Mouse (Mus musculus) gastrocnemius, postnatal 25 days (tissue): ENCODE measurements around the gene Zbtb20. TPM values are rescaled to one million over a fixed set of nuclear protein-coding genes. Genes with fewer than 3 reads are reported as not detected.

ENCODE experiments used
- DNase-seq: peaks from one replicate; pipeline ENCODE4 v3.0.0; 2022
- total RNA-seq, 2 experiments: library from RNA; stranded (reverse); gene quantifications; 1 replicate in 1 of 2; 2 replicates in 1 of 2; pipeline ENCODE4 v1.2.3; 2021

The Zbtb20 gene
- total RNA-seq, 2 experiments from 2014 or later, result 86.5 to 93.4 TPM

DNA sequence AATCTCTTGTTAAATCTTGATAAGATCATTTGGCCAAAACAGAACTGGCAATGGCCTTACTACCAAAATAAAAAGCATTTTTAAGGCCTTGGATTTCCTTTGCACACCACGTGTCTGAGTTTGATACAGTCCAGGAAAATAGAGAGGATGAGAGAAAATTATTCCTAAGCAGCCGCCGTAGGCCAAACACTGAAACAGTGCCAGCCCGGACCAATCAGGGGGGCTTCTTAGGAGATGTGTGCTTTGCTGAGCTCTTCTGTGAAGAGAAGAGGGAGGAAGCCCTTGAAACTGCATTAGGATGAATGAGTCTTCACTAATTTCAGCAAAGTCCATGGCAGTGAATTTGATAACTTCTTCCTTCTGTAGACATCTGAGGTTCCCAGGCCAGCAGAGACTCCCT, 635.9 kb downstream of the Zbtb20 start:
- no peak for DNase-seq

DNA sequence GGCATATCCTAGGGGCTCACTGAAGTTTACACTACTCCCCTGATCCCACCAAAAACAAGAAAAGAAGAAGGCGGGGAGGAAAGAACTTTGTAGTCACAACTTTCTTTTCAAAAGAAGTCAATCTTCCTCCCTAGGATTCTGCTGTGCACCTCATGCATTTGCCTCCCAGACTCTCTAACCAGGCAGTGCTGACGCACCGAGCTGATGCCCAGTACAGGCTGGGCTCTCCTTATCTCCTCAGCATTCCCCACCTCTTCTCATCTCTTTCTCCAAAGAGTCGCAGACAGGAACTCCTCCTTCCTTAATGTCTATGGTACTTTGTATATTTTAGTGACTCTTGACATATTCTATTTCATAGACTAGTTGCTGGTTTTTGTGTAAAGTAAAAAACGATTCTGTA, 638.3 kb downstream of the Zbtb20 start:
- DNase-seq, result no peak

DNA sequence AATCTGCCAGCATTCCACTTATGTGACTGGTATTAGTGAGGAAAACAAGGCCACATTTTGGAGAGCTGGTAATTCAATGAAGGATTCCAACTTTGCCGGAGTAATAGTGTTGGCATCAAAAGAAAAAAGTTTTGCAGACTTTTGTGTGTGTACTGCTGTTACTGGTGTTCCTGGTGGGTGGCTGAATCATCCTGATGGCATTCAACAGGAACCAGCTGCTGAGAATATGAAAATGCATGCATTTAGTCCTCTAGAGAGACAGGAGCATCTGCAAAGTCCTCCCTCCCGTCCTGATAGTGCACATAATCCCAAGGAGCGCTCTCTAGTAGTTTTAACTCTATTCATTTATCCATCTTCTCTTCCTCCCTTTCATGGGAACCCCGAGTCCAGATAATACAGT, 639.9 kb downstream of the Zbtb20 start:
- DNase-seq, result no peak

DNA sequence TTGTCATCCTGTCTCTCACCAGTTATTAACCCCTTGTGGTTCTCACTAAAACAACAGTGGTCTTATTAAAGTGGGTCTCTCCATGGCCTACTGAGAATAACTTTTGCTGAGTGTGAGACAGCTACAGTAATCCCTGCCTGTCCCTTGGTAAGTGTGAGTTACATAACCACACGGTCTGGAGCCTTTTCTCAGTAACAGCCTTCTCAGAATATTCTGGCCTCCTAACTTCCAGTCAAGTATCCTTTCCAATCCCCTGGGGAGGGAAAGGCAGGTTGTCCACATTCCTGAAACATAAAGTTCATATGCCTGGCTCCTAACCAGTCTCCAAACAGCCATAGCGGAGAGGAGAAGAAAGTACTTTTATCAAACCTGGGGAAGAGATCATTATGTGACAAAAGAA, 644.6 kb downstream of the Zbtb20 start:
- no peak for DNase-seq

DNA sequence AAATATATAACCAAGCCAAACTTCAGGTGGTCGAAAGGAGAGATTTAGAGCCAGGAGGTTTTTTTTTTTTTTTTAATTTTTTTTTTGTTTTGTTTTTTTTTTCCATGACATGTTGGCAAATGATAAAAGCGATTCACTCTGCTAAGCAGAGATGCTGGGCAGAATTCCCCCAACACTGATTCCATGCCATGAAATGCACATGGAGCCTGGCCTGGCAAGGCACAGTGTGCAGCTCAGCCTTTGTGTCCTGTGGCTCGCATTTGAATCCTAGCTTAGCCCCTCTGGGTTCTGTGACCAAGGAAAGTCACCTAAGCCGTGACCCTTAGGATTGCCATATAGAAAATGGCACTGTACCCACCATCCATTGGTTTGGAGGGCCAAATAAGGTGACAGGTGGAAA, 646.8 kb downstream of the Zbtb20 start:
- DNase-seq, result no peak

DNA sequence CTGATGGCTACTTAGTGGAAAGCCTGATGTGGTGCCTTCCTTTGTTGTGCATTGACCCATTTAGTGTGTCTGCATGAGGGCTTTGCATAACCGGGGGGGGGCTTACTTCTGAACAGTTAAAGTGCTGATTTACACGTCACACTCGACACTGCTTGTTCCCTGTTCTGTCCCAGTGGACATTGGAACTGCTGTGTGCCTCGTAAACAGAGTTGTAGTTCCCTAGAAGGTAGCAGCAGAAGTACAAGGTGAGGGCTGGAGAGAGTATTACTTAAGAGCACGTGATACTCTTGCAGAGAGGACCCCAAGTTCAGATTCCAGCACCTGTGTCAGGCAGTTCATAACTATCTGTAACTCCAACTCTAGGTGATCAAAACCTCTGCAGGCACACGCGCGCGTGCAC, 648.5 kb downstream of the Zbtb20 start:
- no peak for DNase-seq

DNA sequence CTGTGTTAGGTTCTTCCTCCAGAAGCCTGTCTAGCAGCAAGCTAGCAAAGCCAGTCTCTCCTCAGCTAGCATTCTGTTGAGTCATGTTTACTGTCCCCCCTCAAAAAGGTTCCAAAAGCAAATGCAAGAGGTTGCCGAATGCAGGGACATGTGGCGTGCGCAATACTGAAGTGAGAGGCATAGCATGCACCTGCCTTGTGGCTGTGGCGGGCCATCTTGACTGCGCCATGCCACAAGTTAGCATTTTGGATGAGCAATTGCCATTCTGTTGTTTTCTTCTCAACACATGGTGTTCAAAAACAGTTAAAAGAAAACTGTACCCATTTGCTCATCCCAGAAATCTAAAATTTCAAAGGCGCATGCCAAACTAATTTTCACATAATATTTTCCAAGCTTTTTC, 649.9 kb downstream of the Zbtb20 start:
- no peak for DNase-seq

DNA sequence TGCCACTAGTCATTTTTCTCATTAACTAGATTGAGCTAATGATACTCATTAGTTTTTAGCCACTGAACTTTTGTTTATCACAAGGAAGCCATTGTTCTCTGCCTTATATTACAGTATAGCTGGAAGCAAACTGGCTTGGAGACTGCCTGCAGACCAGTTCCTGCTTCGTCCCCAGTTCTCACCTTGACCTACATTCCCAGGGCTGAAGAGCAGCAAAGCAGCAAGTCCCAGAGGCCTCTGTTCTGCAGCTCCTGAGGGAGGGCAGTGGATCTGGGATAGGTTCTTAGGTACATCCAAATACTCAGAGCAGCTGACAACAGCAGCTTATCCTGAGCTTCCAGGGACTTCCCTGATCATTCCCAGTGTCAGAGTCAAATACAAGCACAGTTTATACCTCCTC, 652.6 kb downstream of the Zbtb20 start:
- DNase-seq, result no peak

DNA sequence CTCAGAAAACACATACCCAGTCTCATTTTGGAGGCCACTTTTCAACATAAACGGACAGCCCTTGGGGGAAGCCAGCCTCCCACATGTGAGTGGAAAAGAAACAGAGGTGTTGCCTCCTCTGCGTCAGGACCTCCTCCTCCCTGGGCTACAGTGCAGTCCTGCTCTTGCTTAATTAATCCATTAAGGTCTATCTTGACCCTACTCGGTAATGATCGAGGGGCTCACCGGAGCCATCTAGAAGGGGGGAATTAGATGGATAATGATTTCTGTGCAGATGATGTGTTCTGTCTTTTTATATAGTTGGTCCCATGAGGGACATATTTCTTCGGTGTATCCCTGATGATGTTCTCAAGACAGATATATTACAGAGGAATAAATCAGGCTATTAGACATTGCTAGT, 655.6 kb downstream of the Zbtb20 start:
- no peak for DNase-seq

DNA sequence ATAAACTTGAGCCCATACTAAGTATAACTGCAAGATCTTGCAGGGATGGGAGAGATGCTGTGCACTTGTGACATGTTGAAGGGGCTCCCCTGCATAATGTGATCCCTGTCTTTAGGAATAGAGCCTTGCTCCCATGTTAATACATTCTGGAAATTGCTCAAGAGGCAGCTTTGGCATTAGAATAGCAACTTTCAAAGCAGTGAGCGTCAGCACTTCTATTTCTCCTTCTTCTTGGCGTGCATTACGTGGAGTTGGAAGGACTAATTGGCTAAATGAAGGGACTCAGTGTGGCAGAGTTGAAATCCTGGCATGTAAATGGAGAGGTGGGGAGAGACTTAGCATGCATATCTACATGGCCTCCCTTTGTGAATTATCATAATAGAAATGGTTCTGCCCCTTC, 658.4 kb downstream of the Zbtb20 start:
- no peak for DNase-seq

DNA sequence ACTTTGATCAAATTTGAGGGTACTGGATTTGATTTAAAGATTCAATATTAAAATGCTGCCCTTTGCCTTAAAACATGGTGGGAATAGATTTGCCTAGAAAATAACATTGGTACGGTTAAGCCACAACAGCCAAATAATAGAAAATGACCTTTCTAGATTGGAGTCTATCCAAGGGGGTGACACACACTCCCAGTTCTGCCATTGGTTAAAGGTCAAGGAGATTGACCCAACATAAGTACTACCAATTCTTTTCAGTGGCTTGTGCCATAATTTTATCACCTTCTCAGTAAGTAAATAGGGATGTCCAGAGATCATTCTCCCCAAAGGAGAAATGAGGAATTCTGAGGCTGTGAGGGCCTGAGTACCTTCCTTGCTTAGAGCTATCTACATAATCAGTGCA, 660.2 kb downstream of the Zbtb20 start:
- no peak for DNase-seq

DNA sequence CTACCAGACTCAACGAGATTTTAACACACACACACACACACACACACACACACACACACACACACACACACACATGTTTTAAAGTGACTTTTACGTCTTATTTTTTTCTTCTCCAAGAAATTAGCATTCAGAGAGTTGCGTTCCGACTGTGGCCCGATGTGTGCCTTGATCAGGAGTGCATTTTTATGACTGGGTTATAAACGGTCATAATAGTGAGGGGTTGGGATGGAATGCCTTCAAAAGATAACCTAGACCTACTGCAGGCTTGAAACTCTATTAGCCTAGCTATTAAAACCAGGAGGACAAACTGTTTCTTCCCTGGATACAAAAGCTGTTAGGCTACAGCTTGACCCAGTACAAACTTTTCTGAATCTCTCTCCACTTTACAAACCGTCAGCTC, 661.5 kb downstream of the Zbtb20 start:
- DNase-seq, result no peak

DNA sequence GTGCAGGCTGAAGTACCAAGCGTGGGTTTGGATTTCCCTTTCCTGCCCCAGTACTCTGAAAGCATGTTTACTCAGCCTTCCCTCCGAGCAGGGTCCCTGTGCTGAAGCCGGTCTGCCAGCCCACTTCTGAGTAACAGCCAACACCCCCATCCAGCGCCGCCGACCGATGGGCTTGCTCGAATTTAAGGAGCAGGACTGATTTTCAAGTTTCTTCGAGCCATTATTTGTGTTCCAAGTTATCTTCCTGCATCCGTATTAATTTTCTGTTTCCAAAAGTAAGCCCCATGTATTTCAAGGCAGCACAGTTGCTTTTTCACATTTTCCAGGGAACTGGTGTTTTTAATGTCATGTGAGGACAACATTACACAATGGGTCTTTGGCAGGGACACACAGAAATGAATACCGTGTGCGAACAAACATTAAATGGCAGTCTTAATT, 664.0 kb downstream of the Zbtb20 start:
- DNase-seq, result peak; percentile 33

DNA sequence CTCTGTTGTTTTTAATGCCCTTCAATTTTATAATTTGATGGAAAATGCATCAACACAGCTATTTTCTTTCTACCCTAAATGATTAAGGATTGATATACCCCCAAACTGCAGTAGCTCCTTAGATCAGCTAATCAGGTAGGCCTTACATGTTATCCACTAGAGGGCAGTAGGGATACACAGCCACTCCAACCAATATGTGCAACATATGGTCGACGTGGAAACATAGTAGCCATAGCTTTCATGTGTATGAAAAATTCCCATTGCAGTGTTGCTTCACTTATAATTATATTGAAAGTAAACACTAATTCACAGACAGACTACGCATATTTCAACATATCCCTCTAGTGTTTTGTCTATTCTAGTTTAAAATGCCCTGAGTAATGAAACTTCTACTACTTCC, 664.4 kb downstream of the Zbtb20 start:
- DNase-seq, result no peak

DNA sequence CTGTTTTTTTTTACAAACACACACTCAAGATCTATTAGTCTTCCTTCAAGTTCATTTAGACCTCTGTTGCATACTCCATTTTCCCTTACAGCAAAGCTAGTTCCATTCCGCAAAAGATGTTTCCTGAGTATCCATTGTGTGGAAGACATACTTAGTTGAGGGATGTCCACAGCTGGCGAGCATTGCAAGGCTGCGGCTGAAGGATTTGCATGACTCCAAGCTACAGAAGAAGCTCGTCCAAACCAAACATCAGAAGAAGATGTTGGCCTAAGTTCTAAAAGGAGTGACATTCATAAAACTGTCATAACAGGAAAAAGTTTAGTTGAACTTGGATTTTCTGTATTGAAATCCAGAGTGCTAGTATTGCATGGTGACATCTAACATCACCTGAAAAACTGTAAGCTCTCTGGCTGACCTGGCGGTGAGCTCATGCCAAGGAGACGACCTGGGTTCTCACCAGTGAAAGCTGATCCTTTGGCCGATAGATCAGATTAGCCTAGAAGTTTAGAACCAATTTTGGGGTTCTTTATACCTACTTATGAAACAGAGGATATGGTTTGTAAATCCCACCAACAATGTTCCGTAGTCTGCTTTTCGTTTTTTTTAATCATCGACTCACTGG, 665.0 kb downstream of the Zbtb20 start:
- no peak for DNase-seq

DNA sequence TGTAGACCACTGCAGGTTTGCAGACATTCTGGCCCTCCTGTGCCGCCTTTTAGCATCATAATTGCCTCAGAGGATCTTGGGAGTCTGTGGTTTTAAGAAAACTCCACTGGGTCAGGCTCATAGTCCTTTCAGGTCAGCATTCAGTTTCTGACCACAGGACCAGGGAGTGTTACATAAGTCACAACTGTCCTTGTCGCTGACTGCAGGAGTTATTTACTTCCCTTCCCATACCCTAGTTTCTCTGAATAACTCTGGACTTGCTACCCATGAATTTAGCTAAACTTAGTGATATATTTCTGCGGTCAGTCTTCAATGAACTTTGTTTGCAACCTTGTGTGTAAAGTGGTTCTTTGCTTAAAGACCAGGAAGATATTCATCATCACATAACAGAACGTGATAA, 669.6 kb downstream of the Zbtb20 start:
- DNase-seq, result no peak

DNA sequence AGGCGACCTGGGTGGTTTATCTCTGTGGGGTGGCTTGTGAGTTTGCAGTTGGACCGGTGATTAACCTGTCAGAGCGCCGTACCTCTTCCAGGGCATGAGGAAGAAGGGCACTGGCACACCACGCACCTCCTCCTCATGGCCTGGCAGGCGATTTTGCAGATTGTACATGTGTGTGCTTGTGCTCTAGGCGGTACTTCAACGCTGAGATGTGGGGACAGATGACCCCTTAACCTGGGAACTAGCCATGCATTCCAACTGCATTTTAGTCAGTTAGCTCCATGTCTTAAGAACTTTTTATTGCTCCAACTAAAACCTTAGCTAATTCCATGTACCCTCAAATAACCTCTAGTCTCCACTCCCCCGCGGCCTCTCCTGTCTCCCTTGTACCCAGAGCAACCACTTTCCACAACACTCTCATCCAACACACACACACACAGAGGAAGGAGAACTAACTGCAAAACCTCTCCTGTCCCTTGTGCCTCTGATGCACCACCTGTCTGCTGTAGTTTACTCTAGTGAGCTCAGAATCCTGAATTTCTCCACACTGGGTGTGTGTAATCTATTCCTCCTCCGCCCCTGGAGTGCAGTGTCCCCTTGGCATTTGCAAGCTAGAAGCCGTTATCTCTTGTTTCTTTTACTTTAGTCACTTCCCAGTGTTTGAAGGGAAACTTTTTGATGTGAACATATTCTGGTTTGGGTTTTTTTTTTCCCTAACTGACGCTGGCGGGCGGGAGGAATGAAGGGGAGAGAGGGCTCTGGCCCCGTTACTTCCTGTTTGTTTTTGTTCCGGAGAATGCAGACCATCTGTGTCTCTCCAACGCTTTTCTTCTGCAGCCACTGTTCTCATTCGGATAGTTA, 671.9 kb downstream of the Zbtb20 start:
- no peak for DNase-seq

DNA sequence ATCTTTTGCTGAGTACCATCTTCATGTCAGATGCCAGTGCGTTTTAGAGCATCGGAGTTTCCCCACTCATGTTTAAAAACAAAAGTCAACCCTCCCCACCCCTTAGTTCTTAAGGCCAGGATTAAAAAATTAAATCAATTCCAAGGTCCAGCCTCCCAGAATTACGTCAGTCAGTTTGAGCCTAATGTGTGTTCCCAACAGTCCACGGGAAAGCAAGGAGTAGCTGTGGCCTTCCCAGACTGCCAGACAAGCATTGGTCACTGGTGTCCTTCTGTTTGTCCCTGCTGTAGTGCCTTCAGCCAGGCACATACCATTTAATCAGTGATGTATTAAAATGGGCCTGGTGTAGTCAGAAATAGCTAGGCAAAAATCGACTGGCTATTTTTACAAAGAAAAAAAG, 673.1 kb downstream of the Zbtb20 start:
- no peak for DNase-seq

DNA sequence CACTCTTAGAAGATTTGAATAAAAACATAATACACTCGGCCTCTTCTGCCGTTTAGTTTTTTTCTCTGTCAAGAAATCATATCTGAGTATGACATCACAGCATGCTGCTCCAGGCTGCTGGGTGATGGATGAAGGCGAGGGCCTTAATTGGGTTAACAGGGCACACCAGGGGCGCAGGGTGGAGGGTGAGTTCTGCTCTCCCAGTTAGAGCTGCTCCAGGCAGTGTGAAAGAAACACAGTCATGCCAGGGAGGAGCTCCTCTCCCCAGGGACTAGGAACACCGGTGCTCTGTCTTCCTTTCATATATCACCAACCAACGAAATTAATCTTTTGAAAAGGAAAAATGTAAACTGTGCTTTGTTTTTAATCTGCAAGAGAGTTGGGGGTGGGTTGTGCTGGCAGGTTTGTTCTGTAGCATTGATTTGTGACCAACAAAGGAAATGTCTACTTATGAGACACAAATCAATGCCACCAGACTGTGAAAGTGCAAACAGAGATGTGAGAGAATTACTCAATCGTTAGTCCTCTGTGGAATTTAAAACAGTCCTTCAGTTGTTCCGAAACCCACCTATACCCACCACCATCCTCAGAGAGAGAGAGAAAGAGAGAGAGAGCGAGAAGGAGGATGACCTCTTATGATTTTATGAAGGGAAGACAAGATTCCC, 673.9 kb downstream of the Zbtb20 start:
- no peak for DNase-seq

DNA sequence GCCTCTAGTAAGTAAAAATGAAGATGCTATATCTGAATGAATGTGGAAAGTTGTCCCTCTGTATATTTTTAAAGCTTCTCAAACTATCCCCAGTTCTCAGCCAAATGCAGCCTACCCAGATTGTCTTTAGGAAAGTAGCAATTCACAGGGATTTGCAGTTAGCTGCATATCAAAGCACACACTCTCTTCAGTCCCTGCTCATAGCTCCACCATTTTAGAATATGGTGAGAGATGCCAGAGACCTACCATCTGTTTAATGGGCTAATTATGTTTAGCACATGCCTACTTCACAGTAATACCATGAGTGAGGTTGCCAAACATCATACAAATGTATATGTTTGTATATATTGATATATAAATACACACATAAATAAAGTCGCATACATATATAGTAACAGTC, 676.8 kb downstream of the Zbtb20 start:
- no peak for DNase-seq

DNA sequence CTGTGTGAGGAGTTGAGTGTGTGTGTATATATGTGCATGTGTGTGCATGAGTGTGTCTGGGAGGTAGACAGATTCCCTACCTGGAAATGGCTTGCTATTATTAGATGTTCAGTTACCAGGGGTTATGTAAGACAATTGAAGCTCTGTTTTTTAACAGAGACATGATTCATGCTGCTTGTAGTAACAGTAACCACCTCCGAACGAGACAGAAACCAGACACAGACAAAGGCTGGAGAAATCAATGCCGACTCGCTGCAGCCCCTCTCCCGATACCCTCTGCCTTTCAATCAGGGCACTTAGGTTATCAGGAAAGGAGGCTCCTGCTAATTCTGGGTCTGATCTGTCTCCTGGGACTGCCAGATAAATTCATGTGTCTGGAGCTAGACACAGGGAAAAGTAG, 681.7 kb downstream of the Zbtb20 start:
- DNase-seq, result no peak

DNA sequence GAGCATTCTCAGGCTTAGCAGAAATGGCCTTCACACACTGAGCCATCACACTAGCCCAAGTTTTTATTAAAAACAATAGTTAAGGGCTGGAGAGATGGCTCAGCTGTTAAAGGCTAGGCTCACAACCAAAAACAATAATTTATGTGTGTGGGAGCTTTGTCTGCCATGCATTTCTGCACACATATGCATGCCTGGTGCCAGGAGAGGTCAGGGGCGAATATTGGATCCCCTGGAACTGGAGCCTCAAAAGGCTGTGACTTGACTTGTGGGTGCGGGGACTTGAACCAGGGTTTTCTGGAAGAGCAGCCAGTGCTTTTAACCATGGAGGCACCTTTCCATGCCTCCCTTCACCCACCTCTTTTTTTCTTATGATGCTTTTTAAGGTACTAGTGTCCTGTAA, 685.6 kb downstream of the Zbtb20 start:
- no peak for DNase-seq

DNA sequence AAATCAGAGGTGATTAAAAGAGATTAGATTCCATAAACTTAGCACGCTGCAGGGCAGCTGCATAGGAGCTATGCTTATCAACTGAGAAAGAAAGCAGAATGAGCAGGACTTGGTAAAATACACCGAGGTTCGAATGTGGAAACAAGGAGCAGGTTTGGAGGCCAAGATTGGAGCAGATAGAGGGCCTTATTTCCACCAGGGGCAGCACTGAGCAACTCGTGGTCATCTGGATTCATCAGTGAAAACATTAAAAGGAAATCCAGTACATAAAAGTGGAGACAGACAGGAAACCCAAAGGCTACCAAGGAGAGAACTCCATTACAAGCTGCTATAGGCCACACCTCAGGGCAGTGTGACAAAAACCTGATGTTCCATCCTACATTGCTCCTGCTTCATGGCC, 686.3 kb downstream of the Zbtb20 start:
- DNase-seq, result no peak

DNA sequence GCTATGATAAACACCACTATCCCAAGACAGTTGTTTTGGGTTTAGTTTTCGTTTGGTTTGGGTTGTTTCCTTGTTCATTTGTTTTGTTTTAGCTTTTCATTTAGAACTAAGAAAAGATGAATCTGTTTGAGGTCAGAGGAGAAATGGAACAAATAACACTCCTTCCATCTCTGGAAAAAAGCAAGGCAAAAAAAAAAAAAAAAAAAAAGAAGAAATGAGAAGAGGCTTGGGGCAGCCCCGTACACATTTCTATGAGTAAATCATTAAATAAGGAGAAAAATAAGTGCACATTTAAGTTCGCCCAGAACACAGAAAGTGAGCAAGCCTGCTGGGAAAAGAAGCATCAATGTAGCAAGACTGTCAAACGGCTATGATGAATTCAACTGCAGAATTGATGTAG, 690.2 kb downstream of the Zbtb20 start:
- no peak for DNase-seq
